Mouse (Mus musculus): ENCODE measurements around the gene Psma6.

The Psma6 gene

DNA sequence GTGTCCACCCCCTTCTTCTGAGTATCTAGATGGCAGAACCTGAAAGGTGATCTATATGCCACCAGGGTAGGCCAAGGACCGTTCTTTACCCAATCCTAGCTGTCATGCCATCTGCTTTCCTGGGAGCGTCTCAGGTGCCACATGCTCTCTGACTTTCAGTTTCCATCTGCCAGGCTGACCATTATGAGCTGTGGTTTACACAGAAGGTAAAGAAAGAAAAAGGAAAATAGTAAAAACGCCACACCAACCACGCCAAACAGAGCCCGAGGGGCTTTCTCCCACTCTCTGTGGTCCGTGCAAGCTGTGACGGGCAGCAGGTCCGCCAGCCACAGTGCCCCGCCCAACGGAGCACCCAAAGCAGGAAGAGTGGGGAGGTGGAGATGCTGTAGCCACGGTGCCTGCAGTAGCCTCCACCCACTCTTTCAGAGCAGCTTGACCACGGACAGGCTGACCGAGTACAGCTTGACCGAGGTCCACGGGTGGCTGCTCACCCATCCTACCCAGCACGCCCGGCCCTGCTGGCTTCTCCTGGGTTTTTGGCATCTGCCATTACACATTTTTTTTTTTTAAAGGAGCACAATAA, 81.5 kb downstream of the Psma6 start:
- no peak overlapping the region for H3K4me3 ChIP-seq (replicated peaks; ENCODE audit: low read length)
- TF ChIP-seq POU5F1 (IDR thresholded peaks at IDR 0.05; ENCODE audit: borderline replicate concordance, low read length) (no peak), CTCF (conservative IDR thresholded peaks at IDR 0.05; ENCODE audit: low read length) (no peak), NANOG (IDR thresholded peaks at IDR 0.05; ENCODE audit: borderline replicate concordance, low read length) (no peak)

DNA sequence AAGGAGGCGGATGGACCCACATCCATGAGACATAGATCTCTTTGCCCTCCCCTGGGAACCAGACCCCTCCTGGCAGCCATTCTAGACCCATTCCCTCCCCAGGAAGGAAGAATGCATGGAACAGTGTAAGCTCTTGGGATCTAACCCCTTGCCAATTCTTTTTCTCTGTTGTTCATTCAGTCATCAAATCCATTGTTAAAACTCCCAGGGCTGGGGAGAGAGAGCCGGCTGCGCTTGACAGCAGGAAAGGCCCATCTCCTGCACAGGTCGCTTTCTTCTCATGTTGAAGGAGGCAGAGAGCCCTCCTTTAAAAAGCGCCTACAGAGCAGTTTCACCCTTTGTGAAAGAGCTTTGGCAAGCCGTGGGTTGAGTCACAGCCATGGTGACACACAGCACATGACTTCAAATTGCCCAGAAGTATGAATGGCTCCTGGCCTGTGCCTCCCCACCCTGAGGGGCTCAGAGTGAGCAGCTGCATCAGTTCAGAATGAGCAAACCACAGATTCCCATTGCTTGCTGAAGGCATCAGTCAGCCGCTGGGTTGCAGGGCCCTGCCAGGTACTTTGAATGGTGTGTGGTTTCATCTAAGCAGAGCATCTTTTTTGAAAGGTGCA, 82.2 kb downstream of the Psma6 start:
- Histone ChIP-seq H3K27me3 (ENCODE audit: insufficient read depth, low read length) (peaks cover 34% of the 10 kb centered on the region), H3K4me1 (replicated peaks; ENCODE audit: low read depth, low read length) (peaks cover 92% of the 10 kb centered on the region), H3K36me3 (ENCODE audit: insufficient read depth, low read length) (no peaks in the 10 kb centered on the region), H3K9me3 (ENCODE audit: low read length) (no peaks in the 10 kb centered on the region), H3K4me3 (replicated peaks; ENCODE audit: low read length) (no peak overlapping the region)
- TF ChIP-seq CTCF (conservative IDR thresholded peaks at IDR 0.05; ENCODE audit: low read length) (no peak), NANOG (IDR thresholded peaks at IDR 0.05; ENCODE audit: borderline replicate concordance, low read length) (no peak), POU5F1 (IDR thresholded peaks at IDR 0.05; ENCODE audit: borderline replicate concordance, low read length) (no peak)

More for the DNA sequence above, 81.5 kb downstream of the Psma6 start:
- Histone ChIP-seq H3K27me3 (ENCODE audit: insufficient read depth, low read length) (peaks cover 34% of the 10 kb centered on the region), H3K36me3 (ENCODE audit: insufficient read depth, low read length) (no peaks in the 10 kb centered on the region), H3K4me1 (replicated peaks; ENCODE audit: low read depth, low read length) (peaks cover 89% of the 10 kb centered on the region), H3K9me3 (ENCODE audit: low read length) (no peaks in the 10 kb centered on the region)

GRCm38 (mm10) chr12:55466816-55467215, 82.8 kb downstream of the Psma6 start:
- no peaks in the 10 kb centered on the region for H3K9me3 ChIP-seq (ENCODE audit: low read length)
- TF ChIP-seq NANOG (IDR thresholded peaks at IDR 0.05; ENCODE audit: borderline replicate concordance, low read length) (no peak), CTCF (conservative IDR thresholded peaks at IDR 0.05; ENCODE audit: low read length) (no peak), POU5F1 (IDR thresholded peaks at IDR 0.05; ENCODE audit: borderline replicate concordance, low read length) (no peak)
- H3K4me3 ChIP-seq (replicated peaks; ENCODE audit: low read length) = no peak overlapping the region
- H3K36me3 ChIP-seq (ENCODE audit: insufficient read depth, low read length) = no peaks in the 10 kb centered on the region
- peaks cover 93% of the 10 kb centered on the region for H3K4me1 ChIP-seq (replicated peaks; ENCODE audit: low read depth, low read length)
- peaks cover 34% of the 10 kb centered on the region for H3K27me3 ChIP-seq (ENCODE audit: insufficient read depth, low read length)

DNA sequence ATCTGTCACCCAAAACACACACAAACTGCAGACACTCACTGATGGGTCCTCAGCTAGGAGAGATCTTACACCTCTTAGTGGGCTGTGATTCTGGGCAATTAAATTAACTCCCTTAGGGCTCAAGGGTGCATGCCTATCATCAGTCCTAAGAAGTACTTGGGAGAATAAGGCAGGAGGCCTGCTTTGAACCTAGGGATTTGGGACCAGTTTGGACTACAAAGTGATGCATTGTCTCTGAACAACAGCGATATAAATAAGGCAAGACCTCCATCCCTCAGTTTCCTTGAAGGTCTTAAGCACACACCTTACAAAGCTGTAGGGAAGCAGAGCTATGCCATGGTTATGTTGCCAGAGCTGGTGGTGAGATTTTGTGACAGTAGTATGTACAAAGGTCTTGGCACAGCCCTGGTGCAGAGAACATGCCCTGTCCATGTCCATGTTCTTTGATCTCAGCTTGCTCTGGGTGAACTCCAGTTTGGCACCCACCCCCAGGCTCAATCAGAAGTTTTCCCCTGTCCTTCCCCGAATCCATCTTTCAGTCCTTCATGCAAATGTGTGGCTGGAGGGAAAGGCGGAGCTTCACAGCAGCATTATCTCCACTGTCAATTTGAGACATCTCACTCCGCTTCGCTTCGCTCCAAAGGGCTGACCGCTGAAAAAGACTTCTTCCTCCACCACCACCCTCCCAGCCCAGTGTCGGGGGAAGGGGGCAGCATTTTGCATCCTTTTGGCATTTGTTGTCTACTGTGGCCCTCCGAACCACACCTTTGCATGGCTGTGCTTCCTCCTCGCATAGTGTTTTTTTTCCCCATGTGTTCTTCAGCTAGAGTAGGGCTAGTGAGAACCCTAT, 83.5 kb downstream of the Psma6 start:
- H3K9me3 ChIP-seq (ENCODE audit: low read length) = no peaks in the 10 kb centered on the region
- no peak for TF ChIP-seq CTCF (conservative IDR thresholded peaks at IDR 0.05; ENCODE audit: low read length)

More for the DNA sequence above, 83.5 kb downstream of the Psma6 start:
- Histone ChIP-seq H3K4me3 (replicated peaks; ENCODE audit: low read length) (no peak overlapping the region), H3K4me1 (replicated peaks; ENCODE audit: low read depth, low read length) (peaks cover 98% of the 10 kb centered on the region), H3K36me3 (ENCODE audit: insufficient read depth, low read length) (no peaks in the 10 kb centered on the region), H3K27me3 (ENCODE audit: insufficient read depth, low read length) (peaks cover 39% of the 10 kb centered on the region)

All from E14TG2a.4 (cell line).